Mouse (Mus musculus) midbrain, embryonic 12.5 days (tissue): ENCODE measurements around the gene Hnrnph2. TPM values are rescaled to one million over a fixed set of nuclear protein-coding genes. Genes with fewer than 3 reads are reported as not detected.

Experiments
- ATAC-seq: fragments of 200-750 bp; cut with Nextera tagmentation; 2 replicates; pipeline ENCODE4 v1.8.0; 2017; ENCODE audit warnings: low read depth, moderate TSS enrichment, moderate library complexity; ENCODE audit not compliant: low FRiP score
- H3K27ac ChIP-seq: fragments of 300-500 bp; sonication (generic); replicated peaks from 2 replicates; pipeline ENCODE4 v1.5.1; 2016; ENCODE audit warnings: mild to moderate bottlenecking
- H3K27me3 ChIP-seq: fragments of 300-500 bp; sonication (generic); 2 replicates; pipeline ENCODE4 v1.6.1; 2016; ENCODE audit warnings: mild to moderate bottlenecking
- H3K36me3 ChIP-seq: fragments of 300-500 bp; sonication (generic); 2 replicates; pipeline ENCODE4 v1.6.1; 2016
- H3K4me1 ChIP-seq: fragments of 300-500 bp; sonication (generic); 2 replicates; pipeline ENCODE4 v1.6.1; 2016
- H3K4me2 ChIP-seq: fragments of 300-500 bp; sonication (generic); replicated peaks from 2 replicates; pipeline ENCODE4 v1.6.1; 2016; ENCODE audit warnings: mild to moderate bottlenecking, moderate library complexity
- H3K4me3 ChIP-seq: fragments of 300-500 bp; sonication (generic); 2 replicates; pipeline ENCODE4 v1.5.1; 2016; ENCODE audit warnings: mild to moderate bottlenecking
- H3K9ac ChIP-seq: fragments of 300-500 bp; sonication (generic); replicated peaks from 2 replicates; pipeline ENCODE4 v1.6.1; 2016; ENCODE audit warnings: mild to moderate bottlenecking, moderate library complexity
- H3K9me3 ChIP-seq: fragments of 300-500 bp; sonication (generic); 2 replicates; pipeline ENCODE4 v1.6.1; 2016; ENCODE audit warnings: mild to moderate bottlenecking
- WGBS: fragments of 180-500 bp; shearing (Covaris S2); methylation state at CpG from one replicate; pipeline ENCODE4 v1.1.7; 2016; 5-methylcytosine and 5-hydroxymethylcytosine counted together
- polyA plus RNA-seq: library from polyadenylated mRNA; unstranded; fragments of >200 nt; fragmentation: Nextera tagmentation; extraction: Ambion mirVana; gene quantifications from 2 replicates; pipeline ENCODE4 v1.2.1, GENCODE M21; 2016

The Hnrnph2 gene
- polyA plus RNA-seq, 1 experiment from 2014 or later: 186 TPM

- Histone ChIP-seq H3K4me3 (no peak overlapping the region), H3K4me2 (peak overlapping the region; percentile 25), H3K27ac (peak overlapping the region; percentile 76), H3K9me3 (no peaks in the 10 kb centered on the region), H3K4me1 (peaks cover 3% of the 10 kb centered on the region; the same call in 1 of the 2 replicates), H3K27me3 (peaks cover 46% of the 10 kb centered on the region), H3K36me3 (no peaks in the 10 kb centered on the region), H3K9ac (no peak overlapping the region)
- WGBS: 32% methylated on average over 8 of the region's 8 CpGs
- ATAC-seq: peak; percentile 88
These were observed 19.4 kb downstream of the Hnrnph2 start for GRCm38 (mm10) chrX:134620254-134620865.

GRCm38 (mm10) chrX:134621685-134622084 lies 20.7 kb downstream of the Hnrnph2 start:
- Histone ChIP-seq H3K4me1 (peaks cover 3% of the 10 kb centered on the region; the same call in 1 of the 2 replicates), H3K27ac (no peak overlapping the region), H3K27me3 (peaks cover 52% of the 10 kb centered on the region), H3K9ac (no peak overlapping the region), H3K4me2 (no peak overlapping the region), H3K9me3 (no peaks in the 10 kb centered on the region), H3K36me3 (no peaks in the 10 kb centered on the region), H3K4me3 (no peak overlapping the region)
- no peak for ATAC-seq
- 84% methylated on average over 3 of the region's 3 CpGs for WGBS

GRCm38 (mm10) chrX:134623350-134623749 lies 22.4 kb downstream of the Hnrnph2 start:
- WGBS: 92% methylated on average over 4 of the region's 4 CpGs
- Histone ChIP-seq H3K4me3 (no peak overlapping the region), H3K27me3 (peaks cover 49% of the 10 kb centered on the region), H3K36me3 (no peaks in the 10 kb centered on the region), H3K4me1 (peaks cover 3% of the 10 kb centered on the region; the same call in 1 of the 2 replicates), H3K4me2 (no peak overlapping the region), H3K27ac (no peak overlapping the region), H3K9me3 (no peaks in the 10 kb centered on the region), H3K9ac (no peak overlapping the region)
- no peak for ATAC-seq

GRCm38 (mm10) chrX:134628200-134628599 lies 27.2 kb downstream of the Hnrnph2 start:
- no peak overlapping the region for H3K4me2 ChIP-seq
- H3K27me3 ChIP-seq: peaks cover 39% of the 10 kb centered on the region
- H3K36me3 ChIP-seq: no peaks in the 10 kb centered on the region
- no peak overlapping the region for H3K9ac ChIP-seq
- no peak overlapping the region for H3K4me3 ChIP-seq
- 83% methylated on average over 2 of the region's 2 CpGs for WGBS
- H3K27ac ChIP-seq: no peak overlapping the region
- H3K9me3 ChIP-seq: no peaks in the 10 kb centered on the region
- no peaks in the 10 kb centered on the region for H3K4me1 ChIP-seq
- no peak for ATAC-seq

- Histone ChIP-seq H3K4me1 (no peaks in the 10 kb centered on the region), H3K27me3 (peaks cover 17% of the 10 kb centered on the region; the same call in 1 of the 2 replicates), H3K27ac (no peak overlapping the region), H3K36me3 (no peaks in the 10 kb centered on the region), H3K9me3 (no peaks in the 10 kb centered on the region), H3K4me2 (no peak overlapping the region), H3K4me3 (no peak overlapping the region), H3K9ac (no peak overlapping the region)
- no peak for ATAC-seq
- 87% methylated on average over 5 of the region's 5 CpGs for WGBS
These were observed 31.7 kb downstream of the Hnrnph2 start for GRCm38 (mm10) chrX:134632710-134633109.

- WGBS: 59% methylated on average over 3 of the region's 3 CpGs
These were observed 34.1 kb downstream of the Hnrnph2 start for GRCm38 (mm10) chrX:134635111-134635510.

GRCm38 (mm10) chrX:134635860-134636259 lies 34.9 kb downstream of the Hnrnph2 start:
- H3K27ac ChIP-seq: no peak overlapping the region
- ATAC-seq: no peak
- no peaks in the 10 kb centered on the region for H3K9me3 ChIP-seq
- 78% methylated on average over 3 of the region's 3 CpGs for WGBS
- no peaks in the 10 kb centered on the region for H3K4me1 ChIP-seq
- H3K4me3 ChIP-seq: no peak overlapping the region
- H3K27me3 ChIP-seq: peaks cover 13% of the 10 kb centered on the region
- no peak overlapping the region for H3K4me2 ChIP-seq
- no peaks in the 10 kb centered on the region for H3K36me3 ChIP-seq
- H3K9ac ChIP-seq: no peak overlapping the region

More at GRCm38 (mm10) chrX:134635111-134635510, 34.1 kb downstream of the Hnrnph2 start:
- no peak overlapping the region for H3K27ac ChIP-seq
- no peak overlapping the region for H3K9ac ChIP-seq
- H3K9me3 ChIP-seq: no peaks in the 10 kb centered on the region
- H3K4me2 ChIP-seq: no peak overlapping the region
- no peak overlapping the region for H3K4me3 ChIP-seq
- H3K4me1 ChIP-seq: no peaks in the 10 kb centered on the region
- H3K27me3 ChIP-seq: peaks cover 13% of the 10 kb centered on the region; the same call in 1 of the 2 replicates
- no peaks in the 10 kb centered on the region for H3K36me3 ChIP-seq
- ATAC-seq: no peak

GRCm38 (mm10) chrX:134641000-134641760 lies 40.2 kb downstream of the Hnrnph2 start:
- no peak overlapping the region for H3K9ac ChIP-seq
- 78% methylated on average over 10 of the region's 10 CpGs for WGBS
- H3K36me3 ChIP-seq: no peaks in the 10 kb centered on the region
- no peak overlapping the region for H3K4me2 ChIP-seq
- H3K27ac ChIP-seq: no peak overlapping the region
- H3K9me3 ChIP-seq: no peaks in the 10 kb centered on the region
- no peaks in the 10 kb centered on the region; the same call in 1 of the 2 replicates for H3K27me3 ChIP-seq
- H3K4me1 ChIP-seq: no peaks in the 10 kb centered on the region
- ATAC-seq: no peak
- H3K4me3 ChIP-seq: no peak overlapping the region

GRCm38 (mm10) chrX:134646338-134646737 lies 45.4 kb downstream of the Hnrnph2 start:
- WGBS: 84% methylated on average over 1 of the region's 1 CpGs
- H3K9ac ChIP-seq: no peak overlapping the region

GRCm38 (mm10) chrX:134647421-134647820 lies 46.4 kb downstream of the Hnrnph2 start:
- Histone ChIP-seq H3K4me3 (no peak overlapping the region), H3K4me1 (no peaks in the 10 kb centered on the region), H3K36me3 (no peaks in the 10 kb centered on the region), H3K9me3 (no peaks in the 10 kb centered on the region), H3K9ac (no peak overlapping the region), H3K4me2 (no peak overlapping the region), H3K27me3 (no peaks in the 10 kb centered on the region), H3K27ac (no peak overlapping the region)
- no peak for ATAC-seq
- WGBS: 77% methylated on average over 8 of the region's 8 CpGs

More at GRCm38 (mm10) chrX:134646338-134646737, 45.4 kb downstream of the Hnrnph2 start:
- Histone ChIP-seq H3K4me2 (no peak overlapping the region), H3K4me3 (no peak overlapping the region), H3K4me1 (no peaks in the 10 kb centered on the region), H3K27me3 (no peaks in the 10 kb centered on the region), H3K9me3 (no peaks in the 10 kb centered on the region), H3K36me3 (no peaks in the 10 kb centered on the region), H3K27ac (no peak overlapping the region)
- ATAC-seq: no peak

- Histone ChIP-seq H3K27ac (no peak overlapping the region), H3K4me2 (peak overlapping the region; percentile 23; the same call in 1 of the 2 replicates), H3K4me1 (no peaks in the 10 kb centered on the region), H3K4me3 (no peak overlapping the region), H3K36me3 (no peaks in the 10 kb centered on the region), H3K9me3 (no peaks in the 10 kb centered on the region), H3K9ac (no peak overlapping the region), H3K27me3 (no peaks in the 10 kb centered on the region)
- 32% methylated on average over 11 of the region's 11 CpGs for WGBS
- peak; percentile 73 for ATAC-seq
These were observed 47.2 kb downstream of the Hnrnph2 start for GRCm38 (mm10) chrX:134648031-134648692.

- no peak for ATAC-seq
- no peaks in the 10 kb centered on the region for H3K36me3 ChIP-seq
- WGBS: 82% methylated on average over 1 of the region's 1 CpGs
These were observed 51.1 kb downstream of the Hnrnph2 start for GRCm38 (mm10) chrX:134652061-134652460.

More at GRCm38 (mm10) chrX:134652061-134652460, 51.1 kb downstream of the Hnrnph2 start:
- Histone ChIP-seq H3K4me3 (no peak overlapping the region), H3K4me1 (no peaks in the 10 kb centered on the region), H3K4me2 (no peak overlapping the region), H3K27me3 (no peaks in the 10 kb centered on the region), H3K9me3 (no peaks in the 10 kb centered on the region), H3K9ac (no peak overlapping the region), H3K27ac (no peak overlapping the region)
